In genomic region chr4:148101801-148102527, GRCm38 (mm10) we compare ENCODE assay signal across 8 mouse cellular contexts. TPM values are rescaled to one million over a fixed set of nuclear protein-coding genes. Genes with fewer than 3 reads are reported as not detected.
A peak's percentile ranks its signal among the peaks of the same experiment; 100 is the strongest.
DNase-seq lines count a peak whose midpoint lies in the region; ATAC-seq and TF ChIP-seq lines count a peak whose summit lies in the region.

No protein-coding gene starts in this region.

- WGBS in cerebellum, adult 2 months = 25% methylated on average over 29 of the region's 29 CpGs
- 16% methylated on average over 29 of the region's 29 CpGs for WGBS in hindbrain, embryonic 10.5 days
- WGBS in lung, embryonic 16.5 days = 16% methylated on average over 29 of the region's 29 CpGs

- H3K27ac ChIP-seq in cerebellum, adult 2 months (ENCODE audit: insufficient read depth, low read length) = no peak overlapping the region
- peak overlapping the region; percentile 85 for H3K27ac ChIP-seq in hindbrain, embryonic 10.5 days
- no peak overlapping the region for H3K27ac ChIP-seq in lung, embryonic 16.5 days (ENCODE audit: low read length)

- H3K9ac ChIP-seq in lung, embryonic 16.5 days (ENCODE audit: low read length) = peak overlapping the region; percentile 49

- POLR2A ChIA-PET in Patski (lab: Charles Lee) = interaction anchor here (0.9 kb wide), 1 partner anchor 59 kb away, joined by 3 read pairs; the partner anchor contains the start of genes Fbxo2 and Fbxo44

- in situ Hi-C loops in Patski (cut with MboI; ENCODE audit: low pct_unique_long_range_greater_than_20kb) = no loop called here

- TF ChIP-seq POLR2A in cerebellum, adult 2 months (IDR thresholded peaks at IDR 0.05; ENCODE audit: borderline replicate concordance, insufficient read depth, low read length) = no peak

- CTCF ChIA-PET in Patski (lab: Charles Lee) = interaction anchor here (1.6 kb wide), 1 partner anchor 65 kb away, joined by 3 read pairs; no protein-coding TSS in a partner anchor

- H3K4me1 ChIP-seq in cerebellum, adult 2 months (ENCODE audit: control insufficient read depth, insufficient read depth, low read length) = no peaks in the 10 kb centered on the region
- peaks cover 18% of the 10 kb centered on the region for H3K4me1 ChIP-seq in hindbrain, embryonic 10.5 days (replicated peaks)
- H3K4me1 ChIP-seq in lung, embryonic 16.5 days (replicated peaks; ENCODE audit: control insufficient read depth, insufficient read depth, low read length) = 0 out of 2 replicates have a peak, but pooled peaks cover 3% of the 10 kb centered on the region

- peak overlapping the region; percentile 36 for H3K4me3 ChIP-seq in cerebellum, adult 2 months (replicated peaks; ENCODE audit: insufficient read depth, low read depth, low read length)
- peak overlapping the region; percentile 44 for H3K4me3 ChIP-seq in hindbrain, embryonic 10.5 days
- H3K4me3 ChIP-seq in lung, embryonic 16.5 days (ENCODE audit: low read length) = peak overlapping the region; percentile 34

- DNase-seq in Patski (ENCODE audit: low read depth, low spot score) = no peak
- peak; percentile 64 to 74 for DNase-seq in cerebellum, adult 2 months
- peak; percentile 45 for DNase-seq in forelimb bud, embryonic 11.5 days (ENCODE audit: low read depth, low spot score)
- peak; percentile 82 for DNase-seq in hindbrain, embryonic 10.5 days (ENCODE audit: low spot score)
- DNase-seq in layer of hippocampus, adult 9-11 months = peak; percentile 52
- no peak for DNase-seq in c-Kit-positive CD71-positive TER-119-positive erythroid progenitor cells, embryonic 14.5 days (ENCODE audit: low spot score)

- peaks cover 9% of the 10 kb centered on the region for H3K36me3 ChIP-seq in hindbrain, embryonic 10.5 days
- no peaks in the 10 kb centered on the region for H3K36me3 ChIP-seq in lung, embryonic 16.5 days (ENCODE audit: control insufficient read depth, insufficient read depth, low read length)

- H3K4me2 ChIP-seq in lung, embryonic 16.5 days (ENCODE audit: low read depth, low read length) = peak overlapping the region; percentile 56

- no peaks in the 10 kb centered on the region for H3K27me3 ChIP-seq in Patski
- H3K27me3 ChIP-seq in cerebellum, adult 2 months (ENCODE audit: control insufficient read depth, insufficient read depth, low read length) = no peaks in the 10 kb centered on the region
- peaks cover 27% of the 10 kb centered on the region for H3K27me3 ChIP-seq in hindbrain, embryonic 10.5 days (ENCODE audit: insufficient read depth, poor library complexity, severe bottlenecking)
- no peaks in the 10 kb centered on the region for H3K27me3 ChIP-seq in lung, embryonic 16.5 days (ENCODE audit: control insufficient read depth, insufficient read depth, low read depth, low read length)

- no peaks in the 10 kb centered on the region for H3K9me3 ChIP-seq in hindbrain, embryonic 10.5 days
- no peaks in the 10 kb centered on the region for H3K9me3 ChIP-seq in lung, embryonic 16.5 days (ENCODE audit: control insufficient read depth, low read length)

- peak; percentile 72 for TF ChIP-seq CTCF in Patski (IDR thresholded peaks at IDR 0.05)
- TF ChIP-seq CTCF in cerebellum, adult 2 months (IDR thresholded peaks at IDR 0.05; ENCODE audit: borderline replicate concordance, insufficient read depth, low read depth, low read length) = peak; percentile 64

- ATAC-seq in Patski = peak; percentile 47
- peak; percentile 83 for ATAC-seq in lung, embryonic 16.5 days (ENCODE audit: low read depth)
- peak; percentile 24; the same call in 1 of the 2 replicates for ATAC-seq in neutrophil, adult 5-6 weeks (ENCODE audit: extremely low read depth, insufficient number of reproducible peaks, low FRiP score, poor library complexity, severe bottlenecking)

RNA-seq across cellular contexts. Expression of gene Agtrap, which starts 14.1 kb away (rescaled TPM):
- polyA plus RNA-seq in Patski (2021) = 23.8 TPM
- polyA plus RNA-seq in cerebellum, adult 2 months (2012; rRNA removed) = 9.8 and 10.2 TPM in 2 replicates
- polyA plus RNA-seq in hindbrain, embryonic 10.5 days (2016; fragmentation: Nextera tagmentation; extraction: Ambion mirVana) = 15.6 and 15.7 TPM in 2 replicates
- 16.3 and 17.8 TPM in 2 replicates for polyA plus RNA-seq in lung, embryonic 16.5 days (2015; fragmentation: Nextera tagmentation; extraction: Ambion mirVana)
- 19.3 and 20.5 TPM in 2 replicates for total RNA-seq in neutrophil, adult 5-6 weeks (2017)

RNA-seq across cellular contexts. Expression of gene Mad2l2, which starts 28.2 kb away (rescaled TPM):
- polyA plus RNA-seq in Patski (2021) = 46.0 TPM
- polyA plus RNA-seq in cerebellum, adult 2 months (2012; rRNA removed) = 31.8 and 36.0 TPM in 2 replicates
- polyA plus RNA-seq in hindbrain, embryonic 10.5 days (2016; fragmentation: Nextera tagmentation; extraction: Ambion mirVana) = 74.3 and 86.9 TPM in 2 replicates
- 47.6 and 50.2 TPM in 2 replicates for polyA plus RNA-seq in lung, embryonic 16.5 days (2015; fragmentation: Nextera tagmentation; extraction: Ambion mirVana)
- 8.7 and 12.2 TPM in 2 replicates for total RNA-seq in neutrophil, adult 5-6 weeks (2017)

RNA-seq across cellular contexts. Expression of gene Draxin, which starts 28.5 kb away (rescaled TPM):
- 0.30 TPM for polyA plus RNA-seq in Patski (2021)
- 0.30 and 0.33 TPM in 2 replicates for polyA plus RNA-seq in cerebellum, adult 2 months (2012; rRNA removed)
- 6.5 and 13.1 TPM in 2 replicates for polyA plus RNA-seq in hindbrain, embryonic 10.5 days (2016; fragmentation: Nextera tagmentation; extraction: Ambion mirVana)
- polyA plus RNA-seq in lung, embryonic 16.5 days (2015; fragmentation: Nextera tagmentation; extraction: Ambion mirVana) = 0.08 and 0.10 TPM in 2 replicates
- 0.93 and 1.4 TPM in 2 replicates for total RNA-seq in neutrophil, adult 5-6 weeks (2017)

RNA-seq across cellular contexts. Expression of gene Fbxo6, which starts 50.0 kb away (rescaled TPM):
- 68.4 TPM for polyA plus RNA-seq in Patski (2021)
- polyA plus RNA-seq in cerebellum, adult 2 months (2012; rRNA removed) = 34.0 and 38.7 TPM in 2 replicates
- polyA plus RNA-seq in hindbrain, embryonic 10.5 days (2016; fragmentation: Nextera tagmentation; extraction: Ambion mirVana) = 11.0 and 15.6 TPM in 2 replicates
- 13.7 and 17.3 TPM in 2 replicates for polyA plus RNA-seq in lung, embryonic 16.5 days (2015; fragmentation: Nextera tagmentation; extraction: Ambion mirVana)
- 10.2 and 11.3 TPM in 2 replicates for total RNA-seq in neutrophil, adult 5-6 weeks (2017)

RNA-seq across cellular contexts. Expression of gene Fbxo44, which starts 58.3 kb away (rescaled TPM):
- polyA plus RNA-seq in Patski (2021) = 29.7 TPM
- polyA plus RNA-seq in cerebellum, adult 2 months (2012; rRNA removed) = 226 and 240 TPM in 2 replicates
- 48.0 and 86.5 TPM in 2 replicates for polyA plus RNA-seq in hindbrain, embryonic 10.5 days (2016; fragmentation: Nextera tagmentation; extraction: Ambion mirVana)
- 11.9 and 12.1 TPM in 2 replicates for polyA plus RNA-seq in lung, embryonic 16.5 days (2015; fragmentation: Nextera tagmentation; extraction: Ambion mirVana)
- 0.93 and 1.8 TPM in 2 replicates for total RNA-seq in neutrophil, adult 5-6 weeks (2017)

Comparison
In these comparisons a context has a peak if more than half of its experiments do, and no peak if none do; other contexts are left out.
1. ATAC-seq: peak in every context shown above with its lines; median percentile 83 in lung, embryonic 16.5 days; 47 in Patski; 24 in neutrophil, adult 5-6 weeks.
2. DNase-seq: peak in cerebellum, adult 2 months (2 of 2), forelimb bud, embryonic 11.5 days (single experiment), hindbrain, embryonic 10.5 days (single experiment) and layer of hippocampus, adult 9-11 months (single experiment); none in Patski (single experiment) and c-Kit-positive CD71-positive TER-119-positive erythroid progenitor cells, embryonic 14.5 days (single experiment).
3. Peak in every context shown above with its lines, with median percentiles within 50 percentile points of each other: H3K4me3 ChIP-seq.